Mouse (Mus musculus) ES-Bruce4 (cell line): ENCODE data around the gene Depdc1b.

Experiments
- CTCF ChIP-seq: IDR thresholded peaks from one replicate; pipeline ENCODE4 v1.8.1; 2011; ENCODE audit warnings: low read depth, low read length
- POLR2A ChIP-seq: IDR thresholded peaks from one replicate; pipeline ENCODE4 v1.8.1; 2011; ENCODE audit warnings: low read length; ENCODE audit not compliant: insufficient read depth

GRCm38 (mm10) chr13:108358228-108358627 lies 42.1 kb downstream of the Depdc1b start:
- TF ChIP-seq CTCF (no peak), POLR2A (no peak)
